In the genomic region with DNA sequence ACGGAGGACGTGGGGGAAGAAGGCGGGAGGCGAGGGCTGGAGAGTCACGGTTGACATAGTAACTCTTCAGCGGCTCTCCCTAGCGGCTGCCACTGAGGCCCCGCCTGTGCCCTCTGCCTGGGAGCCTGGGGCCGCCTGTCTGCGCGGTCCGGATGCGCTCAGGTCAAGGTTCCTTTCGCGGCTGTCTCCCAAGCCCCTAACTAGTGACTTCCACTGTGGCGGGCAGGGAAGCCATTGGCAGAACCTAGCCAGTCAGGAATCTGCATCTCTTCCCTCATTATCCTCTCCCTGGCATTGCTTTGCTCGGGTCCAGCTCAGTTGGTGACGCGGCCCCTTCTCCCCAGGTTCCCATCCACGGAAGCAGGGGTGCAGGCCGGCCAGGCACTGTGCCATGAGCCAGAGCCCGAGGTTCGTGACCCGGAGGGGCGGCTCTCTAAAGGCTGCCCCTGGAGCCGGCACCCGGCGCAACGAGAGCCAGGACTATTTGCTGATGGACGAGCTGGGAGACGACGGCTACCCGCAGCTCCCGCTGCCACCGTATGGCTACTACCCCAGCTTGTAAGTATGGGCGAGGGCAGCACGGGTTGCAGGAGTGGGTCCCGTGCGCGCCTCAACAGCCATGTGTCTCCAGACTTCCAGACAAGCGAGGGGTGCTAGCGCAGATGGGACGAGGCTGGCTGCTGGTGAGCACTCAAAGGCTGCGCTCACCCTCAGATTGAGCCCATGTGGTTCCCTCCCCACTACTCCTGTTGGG, we compare ENCODE assay signal across 8 mouse cellular contexts. TPM values are rescaled to one million over a fixed set of nuclear protein-coding genes. Genes with fewer than 3 reads are reported as not detected.
DNase-seq lines count a peak whose midpoint lies in the region; ATAC-seq and TF ChIP-seq lines count a peak whose summit lies in the region.

TSS of gene Trpc6 (plus strand) at position 102 of the 754 bp plus-strand sequence.

- H3K36me3 ChIP-seq in heart, postnatal 0 days (replicated peaks; ENCODE audit: control insufficient read depth, insufficient read depth, low read length), result no peaks in the 10 kb centered on the region
- H3K36me3 ChIP-seq in liver, embryonic 14.5 days (replicated peaks; ENCODE audit: control insufficient read depth, insufficient read depth, low read depth), result no peaks in the 10 kb centered on the region
- H3K36me3 ChIP-seq in neural tube, embryonic 13.5 days, result no peaks in the 10 kb centered on the region

- WGBS in heart, postnatal 0 days, result under 1% methylated on average over 44 of the region's 44 CpGs
- WGBS in liver, embryonic 14.5 days (ENCODE audit: insufficient replicate concordance), result under 1% methylated on average over 44 of the region's 44 CpGs
- under 1% methylated on average over 44 of the region's 44 CpGs for WGBS in neural tube, embryonic 13.5 days

- H3K27ac ChIP-seq in heart, postnatal 0 days (ENCODE audit: low read depth), result no peak within 1 kb of the TSS
- no peak within 1 kb of the TSS for H3K27ac ChIP-seq in liver, embryonic 14.5 days
- H3K27ac ChIP-seq in neural tube, embryonic 13.5 days (replicated peaks), result no peak within 1 kb of the TSS

- peak; percentile 33 for ATAC-seq in heart, postnatal 0 days (ENCODE audit: insufficient read depth, low read depth)
- 0 out of 2 replicates have a peak, but pooled peaks have one; percentile 35 for ATAC-seq in liver, embryonic 14.5 days (ENCODE audit: insufficient read depth)
- peak; percentile 94 for ATAC-seq in neural tube, embryonic 13.5 days (ENCODE audit: low read depth)

- no peak for TF ChIP-seq CTCF in heart, postnatal 0 days (IDR thresholded peaks at IDR 0.05; ENCODE audit: low read depth)
- TF ChIP-seq CTCF in liver, embryonic 14.5 days (IDR thresholded peaks at IDR 0.05; ENCODE audit: low read depth), result no peak

- peak; percentile 15 for DNase-seq in gastrocnemius, postnatal 10 days
- no peak for DNase-seq in gastrocnemius, postnatal 36 days
- DNase-seq in embryo, embryonic 11.5 days (ENCODE audit: low read depth, low spot score), result peak; percentile 29
- DNase-seq in heart, postnatal 0 days (ENCODE audit: low spot score), result peak; percentile 21
- peak; percentile 32 to 64 for DNase-seq in kidney, postnatal 25 days
- no peak for DNase-seq in liver, embryonic 14.5 days (ENCODE audit: low read depth in 3 of 3, low spot score in 3 of 3)
- DNase-seq in spleen, adult 12 weeks (ENCODE audit: low spot score), result no peak

- H3K4me3 ChIP-seq in heart, postnatal 0 days (ENCODE audit: low read depth, low read length), result peak within 1 kb of the TSS; percentile 42
- H3K4me3 ChIP-seq in liver, embryonic 14.5 days (ENCODE audit: insufficient read depth in 1 of 2, low read depth in 2 of 2, low read length in 2 of 2), result peak within 1 kb of the TSS; percentile 9 to 26; a peak in 2 of 4 replicates
- peak within 1 kb of the TSS; percentile 59 for H3K4me3 ChIP-seq in neural tube, embryonic 13.5 days

- no peaks in the 10 kb centered on the region for H3K9me3 ChIP-seq in heart, postnatal 0 days (replicated peaks; ENCODE audit: control insufficient read depth, low read length)
- H3K9me3 ChIP-seq in liver, embryonic 14.5 days (ENCODE audit: control insufficient read depth, low read length), result no peaks in the 10 kb centered on the region
- no peaks in the 10 kb centered on the region for H3K9me3 ChIP-seq in neural tube, embryonic 13.5 days

- H3K4me2 ChIP-seq in heart, postnatal 0 days (ENCODE audit: low read depth, low read length), result peak within 1 kb of the TSS; percentile 70
- peak within 1 kb of the TSS; percentile 30 for H3K4me2 ChIP-seq in liver, embryonic 14.5 days (ENCODE audit: low read depth)
- H3K4me2 ChIP-seq in neural tube, embryonic 13.5 days, result peak within 1 kb of the TSS; percentile 99

- 0 out of 2 replicates have a peak within 1 kb of the TSS, but pooled peaks have one; percentile 22 for H3K9ac ChIP-seq in heart, postnatal 0 days (replicated peaks; ENCODE audit: low read depth, low read length)
- no peak within 1 kb of the TSS for H3K9ac ChIP-seq in liver, embryonic 14.5 days (replicated peaks)
- peak within 1 kb of the TSS; percentile 72 for H3K9ac ChIP-seq in neural tube, embryonic 13.5 days

- H3K27me3 ChIP-seq in heart, postnatal 0 days (ENCODE audit: control insufficient read depth, insufficient read depth, low read length), result peaks cover 9% of the 10 kb centered on the region; the same call in 1 of the 2 replicates
- H3K27me3 ChIP-seq in liver, embryonic 14.5 days (ENCODE audit: control insufficient read depth, insufficient read depth, low read length), result no peaks in the 10 kb centered on the region
- H3K27me3 ChIP-seq in neural tube, embryonic 13.5 days, result peaks cover 18% of the 10 kb centered on the region

- H3K4me1 ChIP-seq in heart, postnatal 0 days (ENCODE audit: control insufficient read depth, insufficient read depth), result no peaks in the 10 kb centered on the region
- H3K4me1 ChIP-seq in liver, embryonic 14.5 days (replicated peaks; ENCODE audit: control insufficient read depth in 2 of 2, insufficient read depth in 2 of 2, low read length in 1 of 2), result no peaks in the 10 kb centered on the region
- 0 out of 2 replicates have a peak, but pooled peaks cover 6% of the 10 kb centered on the region for H3K4me1 ChIP-seq in neural tube, embryonic 13.5 days (replicated peaks)

- intact Hi-C loops in gastrocnemius, postnatal 36 days (cut with DNase I), result no loop called here

- no peak for TF ChIP-seq EP300 in heart, postnatal 0 days (IDR thresholded peaks at IDR 0.05; ENCODE audit: low read depth)
- TF ChIP-seq EP300 in liver, embryonic 14.5 days (IDR thresholded peaks at IDR 0.05; ENCODE audit: low read depth), result no peak

RNA-seq across cellular contexts. Expression of gene Trpc6, which starts in this region (rescaled TPM):
- 1 to 10 TPM in 1 of 2 experiments, under 1 TPM in 1; 0.35 to 1.1 TPM for total RNA-seq in gastrocnemius, postnatal 10 days (2021)
- total RNA-seq in gastrocnemius, postnatal 36 days (2021), result under 1 TPM; 0.10 to 0.22 TPM
- 0.39 and 0.84 TPM in 2 replicates for total RNA-seq in heart, postnatal 0 days (2014; rRNA removed; ENCODE audit: low replicate concordance)
- polyA plus RNA-seq in heart, postnatal 0 days (2015; fragmentation: Nextera tagmentation; extraction: Ambion mirVana), result 0.37 and 0.38 TPM in 2 replicates
- 0.83 and 1.1 TPM in 2 replicates for polyA plus RNA-seq in liver, embryonic 14.5 days (2012; rRNA removed)
- polyA plus RNA-seq in liver, embryonic 14.5 days (2014; fragmentation: Nextera tagmentation; extraction: Ambion mirVana), result 2.0 and 2.8 TPM in 2 replicates
- 0.65 and 0.67 TPM in 2 replicates for polyA plus RNA-seq in neural tube, embryonic 13.5 days (2015; fragmentation: Nextera tagmentation; extraction: Ambion mirVana)

Comparison
In these comparisons a context has a peak if more than half of its experiments do, and no peak if none do; other contexts are left out.
1. DNase-seq: peak in gastrocnemius, postnatal 10 days (single experiment), embryo, embryonic 11.5 days (single experiment) and kidney, postnatal 25 days (2 of 2); none in gastrocnemius, postnatal 36 days (0 of 2), liver, embryonic 14.5 days (0 of 3) and spleen, adult 12 weeks (single experiment).
2. Peak in DNase-seq, ATAC-seq, H3K4me3 ChIP-seq, H3K9ac ChIP-seq and H3K4me2 ChIP-seq in heart, postnatal 0 days; RNA of the gene not detected or under 1 TPM.
3. Peak in ATAC-seq, H3K4me3 ChIP-seq, H3K9ac ChIP-seq and H3K4me2 ChIP-seq in neural tube, embryonic 13.5 days; RNA of the gene not detected or under 1 TPM.
4. ATAC-seq: peak in every context shown above with its lines; median percentile 94 in neural tube, embryonic 13.5 days; 35 in liver, embryonic 14.5 days; 33 in heart, postnatal 0 days.
5. H3K4me2 ChIP-seq: peak in every context shown above with its lines; median percentile 99 in neural tube, embryonic 13.5 days; 70 in heart, postnatal 0 days; 30 in liver, embryonic 14.5 days.
6. Peak in every context shown above with its lines, with median percentiles within 50 percentile points of each other: H3K4me3 ChIP-seq.